Mouse (Mus musculus): Measurements from ENCODE around the gene Gm21293. TPM values are rescaled to one million over a fixed set of nuclear protein-coding genes. Genes with fewer than 3 reads are reported as not detected.

The Gm21293 gene
- polyA plus RNA-seq, 1 experiment from 2014 or later = not detected

Other genes with a start within 250 kb of the Gm21293 start
- not detected in 2 replicates for gene Gm6763, start 8.5 kb downstream of the Gm21293 start, polyA plus RNA-seq (2014; fragmentation: Nextera tagmentation; extraction: Ambion mirVana)
- gene Gm8764, start 17.0 kb downstream of the Gm21293 start, polyA plus RNA-seq (2014; fragmentation: Nextera tagmentation; extraction: Ambion mirVana) = not detected in 2 replicates
- gene Gm21304, start 25.5 kb downstream of the Gm21293 start, polyA plus RNA-seq (2014; fragmentation: Nextera tagmentation; extraction: Ambion mirVana) = not detected in 2 replicates
- gene Gm21312, start 34.0 kb downstream of the Gm21293 start, polyA plus RNA-seq (2014; fragmentation: Nextera tagmentation; extraction: Ambion mirVana) = not detected in 2 replicates
- not detected in 2 replicates for gene Gm20765, start 42.5 kb downstream of the Gm21293 start, polyA plus RNA-seq (2014; fragmentation: Nextera tagmentation; extraction: Ambion mirVana)
- not detected in 2 replicates for gene Gm4340, start 51.1 kb downstream of the Gm21293 start, polyA plus RNA-seq (2014; fragmentation: Nextera tagmentation; extraction: Ambion mirVana)

All from hindbrain, embryonic 11.5 days (tissue).